Mouse (Mus musculus): ENCODE data around the gene Spock1. TPM values are rescaled to one million over a fixed set of nuclear protein-coding genes. Genes with fewer than 3 reads are reported as not detected.

Spock1 gene
- total and polyA plus RNA-seq, 2 experiments, result not detected

- Histone ChIP-seq H3K27ac (replicated peaks; ENCODE audit: insufficient read depth, low read depth, low read length) (no peak overlapping the region), H3K79me2 (ENCODE audit: control insufficient read depth, insufficient read depth, low read length) (no peaks in the 10 kb centered on the region), H3K4me1 (ENCODE audit: control insufficient read depth, insufficient read depth, low read length) (no peaks in the 10 kb centered on the region), H3K27me3 (ENCODE audit: control insufficient read depth, insufficient read depth, low read length) (no peaks in the 10 kb centered on the region), H3K4me3 (ENCODE audit: insufficient read depth, low read depth, low read length) (no peak overlapping the region), H3K36me3 (ENCODE audit: control insufficient read depth, insufficient read depth, low read length) (no peaks in the 10 kb centered on the region), H3K9ac (ENCODE audit: low read depth, low read length) (no peak overlapping the region)
- no peak for DNase-seq (ENCODE audit: extremely low read depth, low read depth, low spot score)
- 93% methylated on average over 11 of the region's 11 CpGs for WGBS
- TF ChIP-seq POLR2A (IDR thresholded peaks at IDR 0.05; ENCODE audit: extremely low read depth, insufficient read depth, low read length), result no peak
- TF ChIP-seq CTCF (IDR thresholded peaks at IDR 0.05; ENCODE audit: low read depth, low read length), result no peak
Observed at GRCm38 (mm10) chr13:57878797-57879196, 29.3 kb downstream of the Spock1 start.

DNA sequence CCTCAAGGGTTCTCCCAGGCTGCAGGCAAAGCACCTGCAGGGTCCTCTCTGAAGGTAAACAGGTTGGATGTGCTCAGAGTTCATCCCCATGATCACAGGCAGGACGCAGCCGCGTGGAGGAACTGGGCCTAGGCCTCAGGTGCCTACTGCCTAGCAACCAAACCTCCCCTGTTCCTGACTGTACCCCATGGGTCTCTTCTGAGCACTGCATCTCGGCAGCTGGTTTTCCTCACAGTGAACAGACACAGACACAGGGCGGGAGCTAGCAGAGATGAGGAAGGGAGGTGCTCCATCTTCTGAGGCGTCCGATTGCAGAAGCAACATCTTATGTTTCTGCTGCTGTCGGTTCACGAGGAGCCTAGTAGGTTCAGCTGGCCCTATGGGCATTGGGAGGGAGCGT lies 30.4 kb downstream of the Spock1 start:
- Histone ChIP-seq H3K36me3 (ENCODE audit: control insufficient read depth, insufficient read depth, low read length) (no peaks in the 10 kb centered on the region), H3K27ac (replicated peaks; ENCODE audit: insufficient read depth, low read depth, low read length) (no peak overlapping the region), H3K79me2 (ENCODE audit: control insufficient read depth, insufficient read depth, low read length) (no peaks in the 10 kb centered on the region), H3K4me1 (ENCODE audit: control insufficient read depth, insufficient read depth, low read length) (no peaks in the 10 kb centered on the region), H3K4me3 (ENCODE audit: insufficient read depth, low read depth, low read length) (no peak overlapping the region), H3K9ac (ENCODE audit: low read depth, low read length) (no peak overlapping the region), H3K27me3 (ENCODE audit: control insufficient read depth, insufficient read depth, low read length) (no peaks in the 10 kb centered on the region; the same call in 1 of the 2 replicates)
- no peak for DNase-seq (ENCODE audit: extremely low read depth, low read depth, low spot score)
- TF ChIP-seq POLR2A (IDR thresholded peaks at IDR 0.05; ENCODE audit: extremely low read depth, insufficient read depth, low read length), result no peak
- TF ChIP-seq CTCF (IDR thresholded peaks at IDR 0.05; ENCODE audit: low read depth, low read length), result no peak
- 69% methylated on average over 10 of the region's 10 CpGs for WGBS

GRCm38 (mm10) chr13:57876966-57877365 lies 31.2 kb downstream of the Spock1 start:
- Histone ChIP-seq H3K9ac (ENCODE audit: low read depth, low read length) (no peak overlapping the region), H3K27ac (replicated peaks; ENCODE audit: insufficient read depth, low read depth, low read length) (no peak overlapping the region), H3K4me1 (ENCODE audit: control insufficient read depth, insufficient read depth, low read length) (no peaks in the 10 kb centered on the region), H3K27me3 (ENCODE audit: control insufficient read depth, insufficient read depth, low read length) (no peaks in the 10 kb centered on the region; the same call in 1 of the 2 replicates), H3K4me3 (ENCODE audit: insufficient read depth, low read depth, low read length) (no peak overlapping the region), H3K79me2 (ENCODE audit: control insufficient read depth, insufficient read depth, low read length) (no peaks in the 10 kb centered on the region), H3K36me3 (ENCODE audit: control insufficient read depth, insufficient read depth, low read length) (no peaks in the 10 kb centered on the region)
- TF ChIP-seq POLR2A (IDR thresholded peaks at IDR 0.05; ENCODE audit: extremely low read depth, insufficient read depth, low read length) (no peak), CTCF (IDR thresholded peaks at IDR 0.05; ENCODE audit: low read depth, low read length) (no peak)
- 86% methylated on average over 5 of the region's 5 CpGs for WGBS
- DNase-seq (ENCODE audit: extremely low read depth, low read depth, low spot score), result no peak

DNA sequence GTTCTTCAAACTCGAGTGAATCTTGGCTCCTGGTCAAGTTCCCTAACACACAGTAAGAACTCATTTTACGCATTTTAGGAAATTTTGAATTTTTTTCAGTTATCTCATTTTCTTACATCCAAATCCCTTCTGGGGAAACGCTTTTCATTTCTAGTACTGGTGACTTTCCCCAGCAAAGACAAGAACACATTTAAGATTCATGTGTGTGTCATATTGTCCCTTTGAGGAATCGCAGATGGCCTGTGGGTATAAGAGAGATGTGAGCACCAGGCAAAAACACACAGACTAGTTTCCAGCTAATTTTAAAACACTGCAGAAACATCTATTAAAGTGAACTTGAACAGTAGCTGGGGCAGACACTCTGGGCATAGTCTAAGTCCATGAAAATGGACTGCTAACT lies 38.1 kb downstream of the Spock1 start:
- Histone ChIP-seq H3K27me3 (ENCODE audit: control insufficient read depth, insufficient read depth, low read length) (no peaks in the 10 kb centered on the region; the same call in 1 of the 2 replicates), H3K4me3 (ENCODE audit: insufficient read depth, low read depth, low read length) (no peak overlapping the region), H3K4me1 (ENCODE audit: control insufficient read depth, insufficient read depth, low read length) (no peaks in the 10 kb centered on the region), H3K36me3 (ENCODE audit: control insufficient read depth, insufficient read depth, low read length) (no peaks in the 10 kb centered on the region), H3K9ac (ENCODE audit: low read depth, low read length) (no peak overlapping the region), H3K27ac (replicated peaks; ENCODE audit: insufficient read depth, low read depth, low read length) (no peak overlapping the region), H3K79me2 (ENCODE audit: control insufficient read depth, insufficient read depth, low read length) (no peaks in the 10 kb centered on the region)
- 88% methylated on average over 4 of the region's 4 CpGs for WGBS
- TF ChIP-seq POLR2A (IDR thresholded peaks at IDR 0.05; ENCODE audit: extremely low read depth, insufficient read depth, low read length), result no peak
- TF ChIP-seq CTCF (IDR thresholded peaks at IDR 0.05; ENCODE audit: low read depth, low read length), result no peak
- DNase-seq (ENCODE audit: extremely low read depth, low read depth, low spot score), result no peak

DNA sequence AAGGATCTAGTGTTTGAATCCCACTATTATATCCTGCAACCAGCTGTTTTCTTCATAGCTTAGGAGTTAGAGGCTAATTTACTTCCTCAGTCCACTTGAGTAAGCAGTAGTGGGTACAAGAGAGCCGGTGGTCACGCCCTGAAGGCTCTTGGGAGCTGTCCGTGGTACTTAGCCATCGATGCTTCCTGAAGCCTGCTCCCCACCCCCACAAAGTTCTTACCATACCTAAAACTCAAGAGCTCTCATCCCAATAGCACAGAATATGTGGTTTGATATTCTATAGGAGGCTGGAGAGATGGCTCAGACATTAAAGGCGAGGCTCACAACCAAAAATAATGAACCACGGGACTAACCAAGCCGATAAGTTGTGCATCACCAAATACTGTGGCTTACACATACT lies 40.5 kb downstream of the Spock1 start:
- H3K27ac ChIP-seq (replicated peaks; ENCODE audit: insufficient read depth, low read depth, low read length), result no peak overlapping the region
- no peak overlapping the region for H3K9ac ChIP-seq (ENCODE audit: low read depth, low read length)
- TF ChIP-seq POLR2A (IDR thresholded peaks at IDR 0.05; ENCODE audit: extremely low read depth, insufficient read depth, low read length) (no peak), CTCF (IDR thresholded peaks at IDR 0.05; ENCODE audit: low read depth, low read length) (no peak)
- no peak overlapping the region for H3K4me3 ChIP-seq (ENCODE audit: insufficient read depth, low read depth, low read length)
- H3K4me1 ChIP-seq (ENCODE audit: control insufficient read depth, insufficient read depth, low read length), result no peaks in the 10 kb centered on the region
- no peak for DNase-seq (ENCODE audit: extremely low read depth, low read depth, low spot score)
- H3K79me2 ChIP-seq (ENCODE audit: control insufficient read depth, insufficient read depth, low read length), result no peaks in the 10 kb centered on the region
- 55% methylated on average over 7 of the region's 7 CpGs for WGBS
- no peaks in the 10 kb centered on the region for H3K27me3 ChIP-seq (ENCODE audit: control insufficient read depth, insufficient read depth, low read length)
- H3K36me3 ChIP-seq (ENCODE audit: control insufficient read depth, insufficient read depth, low read length), result no peaks in the 10 kb centered on the region

GRCm38 (mm10) chr13:57865029-57865428 lies 43.1 kb downstream of the Spock1 start:
- no peaks in the 10 kb centered on the region for H3K36me3 ChIP-seq (ENCODE audit: control insufficient read depth, insufficient read depth, low read length)
- no peaks in the 10 kb centered on the region for H3K79me2 ChIP-seq (ENCODE audit: control insufficient read depth, insufficient read depth, low read length)
- H3K4me3 ChIP-seq (ENCODE audit: insufficient read depth, low read depth, low read length), result no peak overlapping the region
- no peak for DNase-seq (ENCODE audit: extremely low read depth, low read depth, low spot score)
- H3K27me3 ChIP-seq (ENCODE audit: control insufficient read depth, insufficient read depth, low read length), result no peaks in the 10 kb centered on the region
- no peak for TF ChIP-seq POLR2A (IDR thresholded peaks at IDR 0.05; ENCODE audit: extremely low read depth, insufficient read depth, low read length)
- TF ChIP-seq CTCF (IDR thresholded peaks at IDR 0.05; ENCODE audit: low read depth, low read length), result no peak
- H3K4me1 ChIP-seq (ENCODE audit: control insufficient read depth, insufficient read depth, low read length), result no peaks in the 10 kb centered on the region
- 65% methylated on average over 4 of the region's 4 CpGs for WGBS
- H3K27ac ChIP-seq (replicated peaks; ENCODE audit: insufficient read depth, low read depth, low read length), result no peak overlapping the region
- H3K9ac ChIP-seq (ENCODE audit: low read depth, low read length), result no peak overlapping the region

All from liver, adult 2 months (tissue).